Mouse (Mus musculus): Measurements from ENCODE around the gene Setd1a.

- no peak for TF ChIP-seq CTCF (IDR thresholded peaks at IDR 0.05; ENCODE audit: low read depth, low read length)
- TF ChIP-seq GATA1 (IDR thresholded peaks at IDR 0.05; ENCODE audit: borderline replicate concordance, low read length) = no peak
- no peak for TF ChIP-seq POLR2AphosphoS5 (IDR thresholded peaks at IDR 0.05; ENCODE audit: insufficient replicate concordance, low read depth, low read length)
Measured at GRCm38 (mm10) chr7:127748235-127748560, 28.3 kb upstream of the Setd1a start.

Data from G1E (cell line).